8 mouse cellular contexts compared by ENCODE assay signal in the genomic region with DNA sequence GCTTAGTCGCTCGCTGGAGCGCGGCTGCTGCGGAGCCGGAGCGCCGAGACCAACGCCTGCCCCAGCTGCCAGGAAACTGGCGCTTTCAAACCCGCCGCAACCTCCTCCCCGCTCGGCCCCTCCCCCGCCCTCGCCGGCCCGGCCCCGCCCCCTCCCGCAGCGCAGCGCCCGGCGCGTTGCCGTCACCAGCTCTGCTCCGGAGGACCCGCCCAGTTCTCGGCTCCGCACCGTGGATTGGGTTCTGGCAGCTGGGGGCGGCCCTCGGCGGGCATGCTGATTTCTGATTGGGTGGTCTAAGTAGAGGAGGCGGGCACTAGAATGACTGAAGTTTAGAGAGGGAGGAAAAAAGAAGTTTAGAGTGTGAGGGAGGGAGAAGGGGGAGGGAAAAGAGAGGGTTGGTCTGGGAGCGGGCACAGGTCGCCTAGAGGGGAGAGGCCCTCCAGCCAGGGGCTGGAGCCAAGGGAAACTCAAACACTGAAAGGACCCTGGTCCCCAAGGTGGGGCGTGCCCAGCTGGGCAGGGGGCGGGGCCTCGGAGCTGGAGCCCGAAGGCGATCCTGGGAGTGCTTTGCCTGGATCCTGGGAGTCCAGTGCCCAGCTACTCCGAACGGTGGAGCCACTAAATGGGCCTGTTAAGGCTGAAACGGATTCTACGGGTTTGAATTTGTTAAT. TPM values are rescaled to one million over a fixed set of nuclear protein-coding genes. Genes with fewer than 3 reads are reported as not detected.
DNase-seq lines count a peak whose midpoint lies in the region; ATAC-seq and TF ChIP-seq lines count a peak whose summit lies in the region.

A gene (minus strand): TSS at position 80 of the 671 bp plus-strand sequence.

- H3K4me1 ChIP-seq in ES-E14 (ENCODE audit: control insufficient read depth in 2 of 2, insufficient read depth in 2 of 2, low read length in 2 of 2, poor library complexity in 1 of 2) = no peaks in the 10 kb centered on the region
- no peaks in the 10 kb centered on the region for H3K4me1 ChIP-seq in cerebellum, adult 2 months (ENCODE audit: control insufficient read depth, insufficient read depth, low read length)
- H3K4me1 ChIP-seq in forebrain, postnatal 0 days (ENCODE audit: insufficient read depth) = peaks cover 5% of the 10 kb centered on the region; the same call in 1 of the 2 replicates
- peaks cover 18% of the 10 kb centered on the region for H3K4me1 ChIP-seq in lung, embryonic 15.5 days

- 0 out of 2 replicates have a peak, but pooled peaks have one; percentile 24 for TF ChIP-seq POLR2A in cerebellum, adult 2 months (IDR thresholded peaks at IDR 0.05; ENCODE audit: borderline replicate concordance, insufficient read depth, low read length)

- WGBS in cerebellum, adult 2 months = under 1% methylated on average over 46 of the region's 46 CpGs
- under 1% methylated on average over 35 of the region's 46 CpGs for WGBS in forebrain, postnatal 0 days
- under 1% methylated on average over 45 of the region's 46 CpGs for WGBS in lung, embryonic 15.5 days

- peak within 1 kb of the TSS; percentile 90 for H3K9ac ChIP-seq in ES-E14 (ENCODE audit: insufficient read depth, low read depth, low read length, poor library complexity, severe bottlenecking)
- H3K9ac ChIP-seq in forebrain, postnatal 0 days = peak within 1 kb of the TSS; percentile 77
- H3K9ac ChIP-seq in lung, embryonic 15.5 days = peak within 1 kb of the TSS; percentile 85

- no peaks in the 10 kb centered on the region for H3K9me3 ChIP-seq in ES-E14 (ENCODE audit: control insufficient read depth, insufficient read depth, low read depth, low read length)
- H3K9me3 ChIP-seq in forebrain, postnatal 0 days (ENCODE audit: low read length) = no peaks in the 10 kb centered on the region
- H3K9me3 ChIP-seq in lung, embryonic 15.5 days = no peaks in the 10 kb centered on the region

- DNase-seq in ES-E14 (ENCODE audit: low read depth, low spot score) = peak; percentile 99
- DNase-seq in cerebellum, adult 2 months = peak; percentile 97 to 98
- peak; percentile 98 for DNase-seq in forebrain, postnatal 0 days
- peak; percentile 99 for DNase-seq in heart, postnatal 4 days
- DNase-seq in layer of hippocampus, adult 8-10 months (ENCODE audit: low spot score in 2 of 2) = peak; percentile 96 to 97
- DNase-seq in ovary, adult 18-20 months (ENCODE audit: low spot score) = peak; percentile 98
- peak; percentile 97 for DNase-seq in thymus, postnatal 0 days (ENCODE audit: low spot score)

- peak within 1 kb of the TSS; percentile 96 to 99 for H3K4me3 ChIP-seq in ES-E14 (ENCODE audit: insufficient read depth in 1 of 2, low read depth in 1 of 2, low read length in 2 of 2, poor library complexity in 1 of 2, severe bottlenecking in 1 of 2)
- peak within 1 kb of the TSS; percentile 87 for H3K4me3 ChIP-seq in cerebellum, adult 2 months (replicated peaks; ENCODE audit: insufficient read depth, low read depth, low read length)
- peak within 1 kb of the TSS; percentile 96 for H3K4me3 ChIP-seq in forebrain, postnatal 0 days (ENCODE audit: low read depth, low read length)
- H3K4me3 ChIP-seq in lung, embryonic 15.5 days = peak within 1 kb of the TSS; percentile 92

- H3K27me3 ChIP-seq in cerebellum, adult 2 months (ENCODE audit: control insufficient read depth, insufficient read depth, low read length) = no peaks in the 10 kb centered on the region; the same call in 1 of the 2 replicates
- no peaks in the 10 kb centered on the region for H3K27me3 ChIP-seq in forebrain, postnatal 0 days (ENCODE audit: insufficient read depth, low read length)
- no peaks in the 10 kb centered on the region for H3K27me3 ChIP-seq in lung, embryonic 15.5 days

- no peaks in the 10 kb centered on the region for H3K36me3 ChIP-seq in ES-E14 (ENCODE audit: control insufficient read depth, insufficient read depth, low read length, poor library complexity, severe bottlenecking)
- no peaks in the 10 kb centered on the region for H3K36me3 ChIP-seq in forebrain, postnatal 0 days (ENCODE audit: insufficient read depth)
- H3K36me3 ChIP-seq in lung, embryonic 15.5 days = no peaks in the 10 kb centered on the region

- H3K4me2 ChIP-seq in forebrain, postnatal 0 days (ENCODE audit: low read depth) = peak within 1 kb of the TSS; percentile 76
- peak within 1 kb of the TSS; percentile 88 for H3K4me2 ChIP-seq in lung, embryonic 15.5 days

- peak; percentile 100 for ATAC-seq in forebrain, postnatal 0 days
- ATAC-seq in lung, embryonic 15.5 days (ENCODE audit: borderline replicate concordance, extremely low read depth, low FRiP score, low TSS enrichment) = peak; percentile 100

- no peak for TF ChIP-seq CTCF in cerebellum, adult 2 months (IDR thresholded peaks at IDR 0.05; ENCODE audit: borderline replicate concordance, insufficient read depth, low read depth, low read length)
- peak; percentile 40 for TF ChIP-seq CTCF in forebrain, postnatal 0 days (IDR thresholded peaks at IDR 0.05; ENCODE audit: low read depth)

- in situ Hi-C loops in ES-E14 (cut with MboI; ENCODE audit: low sequenced_read_pairs in 2 of 2, unreplicated experiment in 2 of 2) = no loop called here

- peak within 1 kb of the TSS; percentile 73 for H3K27ac ChIP-seq in ES-E14 (ENCODE audit: insufficient read depth, low read depth, low read length, poor library complexity, severe bottlenecking)
- peak within 1 kb of the TSS; percentile 41; the same call in 1 of the 2 replicates for H3K27ac ChIP-seq in cerebellum, adult 2 months (ENCODE audit: insufficient read depth, low read length)
- peak within 1 kb of the TSS; percentile 96 for H3K27ac ChIP-seq in forebrain, postnatal 0 days (ENCODE audit: low read depth, low read length)
- H3K27ac ChIP-seq in lung, embryonic 15.5 days = peak within 1 kb of the TSS; percentile 98

TF ChIP-seq in ES-E14, 5 proteins besides CTCF, POLR2A, EP300 and RAD21:
- no peak for TF ChIP-seq ZC3H11A (IDR thresholded peaks at IDR 0.05; ENCODE audit: borderline replicate concordance, low read depth, low read length)
- 0 out of 2 replicates have a peak, but pooled peaks have one; percentile 0 for TF ChIP-seq HCFC1 (IDR thresholded peaks at IDR 0.05; ENCODE audit: borderline replicate concordance, insufficient read depth, low read length)

RNA-seq across cellular contexts. Expression of the gene that starts here (rescaled TPM):
- 7.6 and 10.6 TPM in 2 replicates for total RNA-seq in ES-E14 (2012; rRNA removed)
- 9.7 and 11.3 TPM in 2 replicates for polyA plus RNA-seq in cerebellum, adult 2 months (2012; rRNA removed)
- 24.5 and 26.7 TPM in 2 replicates for total RNA-seq in forebrain, postnatal 0 days (2014; rRNA removed)
- polyA plus RNA-seq in forebrain, postnatal 0 days (2015; fragmentation: Nextera tagmentation; extraction: Ambion mirVana) = 2.2 and 3.1 TPM in 2 replicates
- 10 to 100 TPM; 68.0 to 68.2 TPM for total RNA-seq in heart, postnatal 4 days (2021)
- 10 to 100 TPM; 29.5 to 35.8 (median 33.2) TPM for total RNA-seq in layer of hippocampus, adult 8-10 months (2022)
- 8.6 and 10.1 TPM in 2 replicates for polyA plus RNA-seq in lung, embryonic 15.5 days (2015; fragmentation: Nextera tagmentation; extraction: Ambion mirVana)
- 4.0 and 5.2 TPM in 2 replicates for polyA plus RNA-seq in thymus, postnatal 0 days (2015; fragmentation: Nextera tagmentation; extraction: Ambion mirVana)

Comparison
In these comparisons a context has a peak if more than half of its experiments do, and no peak if none do; other contexts are left out.
1. Peak in every context shown above with its lines: DNase-seq, ATAC-seq, H3K4me3 ChIP-seq and H3K27ac ChIP-seq.
2. H3K27ac ChIP-seq: peak in every context shown above with its lines; median percentile 98 in lung, embryonic 15.5 days; 96 in forebrain, postnatal 0 days; 73 in ES-E14; 41 in cerebellum, adult 2 months.